Mouse (Mus musculus) liver, embryonic 15.5 days (tissue): Measurements from ENCODE around the gene Faap24. TPM values are rescaled to one million over a fixed set of nuclear protein-coding genes. Genes with fewer than 3 reads are reported as not detected.

ENCODE experiments used
- ATAC-seq: fragments of 200-750 bp; cut with Nextera tagmentation; 2 replicates; pipeline ENCODE4 v1.8.0; 2017; ENCODE audit warnings: moderate number of reproducible peaks, mild to moderate bottlenecking, moderate library complexity; ENCODE audit not compliant: insufficient read depth
- H3K27ac ChIP-seq: fragments of 300-500 bp; sonication (generic); replicated peaks from 2 replicates; pipeline ENCODE4 v1.5.1; 2015; ENCODE audit warnings: mild to moderate bottlenecking, inconsistent platforms
- H3K27me3 ChIP-seq: fragments of 300-500 bp; sonication (generic); 2 replicates; pipeline ENCODE4 v1.6.1; 2015; ENCODE audit warnings: mild to moderate bottlenecking, inconsistent platforms
- H3K36me3 ChIP-seq: fragments of 300-500 bp; sonication (generic); replicated peaks from 2 replicates; pipeline ENCODE4 v1.6.1; 2015; ENCODE audit warnings: moderate library complexity, mild to moderate bottlenecking, inconsistent platforms
- H3K4me1 ChIP-seq: fragments of 300-500 bp; sonication (generic); replicated peaks from 2 replicates; pipeline ENCODE4 v1.6.1; 2015; ENCODE audit warnings: inconsistent platforms
- H3K4me2 ChIP-seq: fragments of 300-500 bp; sonication (generic); 2 replicates; pipeline ENCODE4 v1.6.1; 2015; ENCODE audit warnings: moderate library complexity, mild to moderate bottlenecking, inconsistent platforms
- H3K4me3 ChIP-seq: fragments of 300-500 bp; sonication (generic); replicated peaks from 2 replicates; pipeline ENCODE4 v1.5.1; 2015; ENCODE audit warnings: mild to moderate bottlenecking, inconsistent platforms
- H3K9ac ChIP-seq: fragments of 300-500 bp; sonication (generic); 2 replicates; pipeline ENCODE4 v1.6.1; 2015; ENCODE audit warnings: moderate library complexity, mild to moderate bottlenecking, inconsistent platforms
- H3K9me3 ChIP-seq: fragments of 300-500 bp; sonication (generic); replicated peaks from 2 replicates; pipeline ENCODE4 v1.6.1; 2016; ENCODE audit warnings: inconsistent platforms
- WGBS: fragments of 180-500 bp; shearing (Covaris S2); methylation state at CpG from one replicate; pipeline ENCODE4 v1.1.7; 2015; ENCODE audit warnings: mixed read lengths; ENCODE audit not compliant: insufficient replicate concordance; 5-methylcytosine and 5-hydroxymethylcytosine counted together
- polyA plus RNA-seq: library from polyadenylated mRNA; unstranded; fragments of >200 nt; fragmentation: Nextera tagmentation; extraction: Ambion mirVana; gene quantifications from 2 replicates; pipeline ENCODE4 v1.2.1, GENCODE M21; 2015

The Faap24 gene
- polyA plus RNA-seq, 1 experiment from 2014 or later, result 19.7 TPM

- H3K4me3 ChIP-seq, result no peak overlapping the region
- ATAC-seq, result no peak
- H3K4me2 ChIP-seq, result no peak overlapping the region
- 67% methylated on average over 12 of the region's 12 CpGs for WGBS
- 0 out of 2 replicates have a peak, but pooled peaks cover 6% of the 10 kb centered on the region for H3K36me3 ChIP-seq
- H3K27me3 ChIP-seq, result no peaks in the 10 kb centered on the region
- no peak overlapping the region for H3K27ac ChIP-seq
- no peaks in the 10 kb centered on the region for H3K9me3 ChIP-seq
- no peak overlapping the region for H3K9ac ChIP-seq
- H3K4me1 ChIP-seq, result 0 out of 2 replicates have a peak, but pooled peaks cover 7% of the 10 kb centered on the region
Observed at GRCm38 (mm10) chr7:35365161-35365910, 31.3 kb downstream of the Faap24 start.

DNA sequence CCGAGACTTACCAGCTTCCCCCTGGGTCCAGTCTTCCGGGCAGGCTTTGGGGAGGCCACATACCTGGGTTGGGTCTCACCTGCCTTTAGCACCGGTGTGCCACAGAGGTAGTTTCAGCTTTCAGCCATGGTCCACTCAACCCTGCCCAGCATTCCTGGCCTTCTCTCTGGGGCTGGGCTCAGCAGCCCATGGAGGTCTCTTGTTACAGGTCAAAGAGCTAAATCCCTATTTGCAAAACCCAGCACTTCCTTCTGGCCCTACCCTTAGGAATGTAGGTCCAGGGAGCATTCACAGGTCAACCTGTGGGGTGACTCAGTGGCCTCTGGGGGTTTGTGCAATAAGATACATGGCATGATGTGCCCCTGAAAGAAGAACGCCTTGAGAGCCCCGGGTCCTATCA, 33.8 kb downstream of the Faap24 start:
- peak overlapping the region; percentile 25; the same call in 1 of the 2 replicates for H3K4me2 ChIP-seq
- 0 out of 2 replicates have a peak, but pooled peaks cover 7% of the 10 kb centered on the region for H3K4me1 ChIP-seq
- 64% methylated on average over 5 of the region's 5 CpGs for WGBS
- no peak overlapping the region for H3K4me3 ChIP-seq
- H3K9ac ChIP-seq, result no peak overlapping the region
- H3K27ac ChIP-seq, result 0 out of 2 replicates have a peak overlapping the region, but pooled peaks have one; percentile 38
- 0 out of 2 replicates have a peak, but pooled peaks cover 3% of the 10 kb centered on the region for H3K36me3 ChIP-seq
- no peaks in the 10 kb centered on the region for H3K27me3 ChIP-seq
- H3K9me3 ChIP-seq, result no peaks in the 10 kb centered on the region
- ATAC-seq, result peak; percentile 78

- Histone ChIP-seq H3K36me3 (0 out of 2 replicates have a peak, but pooled peaks cover 3% of the 10 kb centered on the region), H3K27ac (no peak overlapping the region), H3K9ac (no peak overlapping the region), H3K27me3 (no peaks in the 10 kb centered on the region), H3K4me3 (no peak overlapping the region), H3K9me3 (no peaks in the 10 kb centered on the region), H3K4me2 (0 out of 2 replicates have a peak overlapping the region, but pooled peaks have one; percentile 25), H3K4me1 (0 out of 2 replicates have a peak, but pooled peaks cover 7% of the 10 kb centered on the region)
- ATAC-seq, result no peak; the same call in 1 of the 2 replicates
- whole genome bisulfite sequencing, result 60% methylated on average over 5 of the region's 5 CpGs
Observed at GRCm38 (mm10) chr7:35362253-35362652, 34.4 kb downstream of the Faap24 start.

DNA sequence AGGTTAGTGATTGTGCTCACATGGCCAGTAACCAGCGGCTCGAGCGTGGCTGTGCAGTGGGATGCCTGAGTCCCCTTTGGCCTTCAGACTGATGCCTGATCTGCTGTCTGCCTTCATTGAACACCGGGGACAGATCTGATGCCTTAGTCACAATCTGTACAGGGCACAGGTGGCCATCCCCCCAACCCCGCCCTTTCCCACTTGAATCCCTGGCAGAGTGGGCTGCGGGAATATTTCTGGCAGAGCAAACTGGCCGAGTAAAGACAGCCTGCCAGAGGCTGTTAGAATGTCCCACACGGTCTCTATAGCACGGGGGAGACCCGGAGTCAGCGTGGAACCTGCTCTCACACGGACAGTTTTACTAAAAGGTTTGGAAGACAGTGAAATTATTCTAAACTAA, 39.0 kb downstream of the Faap24 start:
- Histone ChIP-seq H3K27ac (no peak overlapping the region), H3K9ac (no peak overlapping the region), H3K4me2 (no peak overlapping the region), H3K4me1 (0 out of 2 replicates have a peak, but pooled peaks cover 6% of the 10 kb centered on the region), H3K4me3 (no peak overlapping the region), H3K9me3 (no peaks in the 10 kb centered on the region), H3K27me3 (no peaks in the 10 kb centered on the region), H3K36me3 (no peaks in the 10 kb centered on the region)
- WGBS, result 70% methylated on average over 12 of the region's 12 CpGs
- no peak for ATAC-seq

- 50% methylated on average over 5 of the region's 5 CpGs for whole genome bisulfite sequencing
- no peaks in the 10 kb centered on the region for H3K27me3 ChIP-seq
- H3K27ac ChIP-seq, result no peak overlapping the region
- no peaks in the 10 kb centered on the region for H3K36me3 ChIP-seq
- ATAC-seq, result no peak
- no peak overlapping the region for H3K4me3 ChIP-seq
- H3K9me3 ChIP-seq, result no peaks in the 10 kb centered on the region
- H3K4me2 ChIP-seq, result no peak overlapping the region
- H3K4me1 ChIP-seq, result no peaks in the 10 kb centered on the region; the same call in 1 of the 2 replicates
- no peak overlapping the region for H3K9ac ChIP-seq
Observed at GRCm38 (mm10) chr7:35355303-35355872, 41.2 kb downstream of the Faap24 start.

DNA sequence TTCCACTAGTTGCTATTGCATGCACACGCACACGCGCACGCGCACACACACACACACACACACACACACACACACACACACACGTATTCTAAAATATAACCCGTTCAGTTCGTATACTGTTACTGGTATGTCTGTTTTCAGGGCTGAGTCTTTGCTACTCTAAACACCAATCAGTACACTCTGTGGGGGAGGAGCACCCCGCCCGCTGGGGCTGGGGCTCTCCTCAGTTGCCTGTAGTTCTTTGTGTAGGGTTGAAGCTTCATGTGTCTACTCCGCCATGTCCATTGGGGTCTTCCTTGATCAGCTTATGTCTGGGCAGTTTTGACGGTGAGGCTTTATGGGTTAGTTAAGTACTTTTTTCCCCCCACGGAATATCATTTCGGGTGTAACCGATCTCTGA, 43.3 kb downstream of the Faap24 start:
- WGBS, result 80% methylated on average over 15 of the region's 15 CpGs
- no peak overlapping the region for H3K4me3 ChIP-seq
- H3K4me2 ChIP-seq, result no peak overlapping the region
- no peaks in the 10 kb centered on the region for H3K36me3 ChIP-seq
- H3K9me3 ChIP-seq, result no peaks in the 10 kb centered on the region
- no peaks in the 10 kb centered on the region for H3K27me3 ChIP-seq
- H3K9ac ChIP-seq, result no peak overlapping the region
- no peak for ATAC-seq
- no peak overlapping the region for H3K27ac ChIP-seq
- H3K4me1 ChIP-seq, result peaks cover 10% of the 10 kb centered on the region

- Histone ChIP-seq H3K27me3 (no peaks in the 10 kb centered on the region), H3K27ac (no peak overlapping the region), H3K4me2 (no peak overlapping the region), H3K9me3 (no peaks in the 10 kb centered on the region), H3K9ac (no peak overlapping the region), H3K36me3 (no peaks in the 10 kb centered on the region), H3K4me3 (no peak overlapping the region), H3K4me1 (peaks cover 18% of the 10 kb centered on the region)
- 63% methylated on average over 3 of the region's 3 CpGs for WGBS
- ATAC-seq, result no peak
Observed at GRCm38 (mm10) chr7:35351155-35351554, 45.5 kb downstream of the Faap24 start.

DNA sequence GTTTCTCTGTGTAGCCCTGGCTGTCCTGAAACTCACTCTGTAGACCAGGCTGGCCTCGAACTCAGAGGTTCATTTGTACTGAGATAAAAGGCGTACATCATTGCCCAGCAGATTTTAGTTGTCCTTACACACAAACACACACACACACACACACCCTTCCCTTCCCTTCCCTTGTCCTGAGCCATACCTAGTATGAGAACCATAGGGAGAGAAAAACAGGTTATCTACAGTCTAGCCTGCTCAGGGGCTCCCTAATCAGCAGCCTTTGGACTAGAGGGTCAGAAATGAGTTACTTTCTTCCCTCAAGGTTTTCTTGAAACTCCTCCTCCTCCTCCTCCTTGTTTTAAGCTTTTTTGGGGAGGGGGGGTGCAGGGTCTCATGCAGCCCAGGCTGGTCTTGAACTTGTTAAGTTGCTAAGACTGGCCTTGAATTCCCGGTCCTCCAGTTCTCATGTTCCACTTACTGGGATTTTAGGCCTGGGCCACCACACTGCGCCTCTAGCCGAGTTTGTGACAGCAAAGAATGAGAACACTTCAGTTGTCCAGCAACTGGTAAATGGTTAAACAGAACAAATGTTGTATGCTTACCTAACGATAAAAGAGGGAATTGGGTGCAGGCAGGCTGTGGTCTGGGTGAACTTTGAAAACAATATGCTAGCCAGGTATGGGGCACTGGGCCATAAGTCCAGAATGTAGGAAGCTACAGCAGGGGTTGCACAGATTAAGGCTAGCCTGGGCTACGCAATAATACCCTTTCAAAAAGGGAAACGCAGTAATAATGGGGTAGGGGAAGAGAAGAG, 46.6 kb downstream of the Faap24 start:
- Histone ChIP-seq H3K4me3 (no peak overlapping the region), H3K4me1 (peaks cover 18% of the 10 kb centered on the region), H3K27me3 (no peaks in the 10 kb centered on the region), H3K9me3 (no peaks in the 10 kb centered on the region), H3K27ac (peak overlapping the region; percentile 72), H3K9ac (no peak overlapping the region), H3K36me3 (no peaks in the 10 kb centered on the region), H3K4me2 (no peak overlapping the region)
- peak; percentile 55; the same call in 1 of the 2 replicates for ATAC-seq
- WGBS, result 63% methylated on average over 8 of the region's 8 CpGs

DNA sequence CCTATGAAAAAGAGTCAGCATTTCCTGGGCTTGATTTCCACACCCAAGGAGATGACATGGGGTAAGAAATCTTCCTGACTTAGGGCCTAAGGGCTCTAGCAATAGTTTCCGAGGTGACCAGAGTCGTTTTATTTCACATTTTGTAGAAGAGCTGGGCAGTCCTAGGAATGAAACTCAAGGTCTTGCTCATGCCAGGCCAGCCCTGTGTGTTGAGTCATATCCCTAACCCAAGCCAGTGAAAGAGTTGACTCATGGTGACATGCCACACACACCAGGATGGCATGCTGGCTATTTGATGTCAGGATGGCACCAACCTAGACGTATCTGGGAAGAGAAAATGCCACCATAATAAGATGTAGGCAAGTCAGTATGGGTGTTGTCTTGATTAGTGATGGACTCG, 47.6 kb downstream of the Faap24 start:
- 61% methylated on average over 4 of the region's 4 CpGs for WGBS
- Histone ChIP-seq H3K9ac (no peak overlapping the region), H3K9me3 (no peaks in the 10 kb centered on the region)

GRCm38 (mm10) chr7:35347918-35348700, 48.5 kb downstream of the Faap24 start:
- H3K9me3 ChIP-seq, result no peaks in the 10 kb centered on the region
- 33% methylated on average over 18 of the region's 18 CpGs for WGBS
- H3K36me3 ChIP-seq, result no peaks in the 10 kb centered on the region
- peak overlapping the region; percentile 3; the same call in 1 of the 2 replicates for H3K4me2 ChIP-seq
- H3K4me3 ChIP-seq, result no peak overlapping the region
- H3K27me3 ChIP-seq, result no peaks in the 10 kb centered on the region
- peaks cover 18% of the 10 kb centered on the region for H3K4me1 ChIP-seq
- ATAC-seq, result no peak
- no peak overlapping the region for H3K9ac ChIP-seq
- no peak overlapping the region for H3K27ac ChIP-seq

More for the DNA sequence above, 47.6 kb downstream of the Faap24 start:
- H3K4me1 ChIP-seq, result peaks cover 18% of the 10 kb centered on the region
- no peak overlapping the region for H3K4me2 ChIP-seq
- H3K4me3 ChIP-seq, result no peak overlapping the region
- ATAC-seq, result no peak
- no peaks in the 10 kb centered on the region for H3K36me3 ChIP-seq
- no peak overlapping the region for H3K27ac ChIP-seq
- H3K27me3 ChIP-seq, result no peaks in the 10 kb centered on the region
